Mouse (Mus musculus) liver, adult 10 weeks (tissue): Measurements from ENCODE around the gene Vamp1. TPM values are rescaled to one million over a fixed set of nuclear protein-coding genes. Genes with fewer than 3 reads are reported as not detected.

Experiments used
- polyA plus RNA-seq: library from polyadenylated mRNA; stranded (reverse); fragments of 350-450 nt; fragmentation: Illumina TruSeq; extraction: RNeasy Lipid Tissue Mini Kit (QIAGEN cat#74804); gene quantifications from one replicate; pipeline ENCODE4 v1.2.3, GENCODE M21; 2014; ENCODE audit warnings: low read depth, low replicate concordance

Vamp1 gene
- 2.5 TPM for polyA plus RNA-seq

GRCm38 (mm10) chr6:125215148-125215954 is at the start of gene Vamp1:
Vamp1 (plus strand) TSS chr6:125215551.

GRCm38 (mm10) chr6:125166051-125166751 is 49.1 kb upstream of the Vamp1 start, which contains the start of gene Gapdh:
Gapdh (minus strand) TSS chr6:125166467.

DNA sequence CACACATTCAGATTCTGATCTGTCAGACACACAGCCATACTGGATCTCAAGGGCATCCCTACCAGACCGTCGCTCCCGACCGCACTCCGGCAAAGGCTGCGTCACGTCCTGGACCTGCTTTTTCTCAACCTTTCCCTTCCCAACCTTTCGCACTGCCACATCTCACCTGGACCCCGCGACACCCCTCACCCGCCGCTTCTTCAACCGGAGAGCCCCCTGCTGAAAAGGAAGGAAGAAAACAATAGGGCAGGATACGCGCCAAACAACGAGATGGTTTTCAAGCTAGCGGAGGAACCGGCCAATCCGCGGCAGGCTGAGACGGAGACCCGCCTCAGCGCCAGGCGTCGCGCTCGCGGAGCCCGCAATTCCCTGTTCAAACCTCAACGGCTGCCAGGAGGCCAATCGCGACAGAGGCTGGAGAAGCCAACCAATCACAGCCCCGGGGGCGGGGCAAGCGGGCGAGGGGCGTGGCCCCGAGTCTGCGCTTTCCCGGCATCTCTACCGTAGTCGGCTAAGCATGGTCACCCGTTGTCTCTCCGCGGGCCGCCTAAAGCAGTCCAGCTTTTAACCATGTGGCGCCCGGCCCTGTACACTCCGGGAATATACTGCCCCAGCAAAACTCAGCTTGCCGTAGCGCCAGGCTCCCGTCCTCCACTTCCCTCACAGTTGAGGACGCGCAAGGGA is 23.9 kb upstream of the Vamp1 start, which contains the start of the genes Ncapd2 and Mrpl51:
Gene Ncapd2 (minus strand): TSS at position 370 of the 684 bp plus-strand sequence.
Gene Mrpl51 (plus strand): TSS at position 470 of the 684 bp plus-strand sequence.

GRCm38 (mm10) chr6:125231117-125232044 is 16.0 kb downstream of the Vamp1 start, which contains the start of gene Tapbpl:
Tapbpl (minus strand) TSS chr6:125231860.

DNA sequence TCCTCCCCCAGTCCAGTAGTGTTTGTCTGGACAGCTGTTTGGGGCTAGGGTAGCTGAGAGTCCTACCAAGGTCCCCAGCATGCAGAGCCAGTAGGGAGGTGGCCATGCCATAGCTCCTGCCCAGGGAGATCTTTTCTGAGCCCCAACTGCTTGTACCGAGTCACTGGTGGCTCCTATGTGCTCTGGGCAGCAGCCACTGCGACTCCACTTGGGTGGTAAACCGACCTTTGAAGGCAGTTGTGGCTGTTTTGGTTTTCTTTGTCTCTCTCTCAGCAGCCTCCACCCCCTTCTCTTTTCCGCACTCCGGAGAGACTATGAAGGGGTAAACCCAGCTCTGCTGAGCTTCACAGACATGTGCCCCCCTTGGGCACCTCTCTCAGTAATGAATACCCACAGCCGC is 21.4 kb downstream of the Vamp1 start, which contains the start of gene Cd27:
Gene Cd27 (minus strand): TSS at position 229 of the 400 bp plus-strand sequence.

DNA sequence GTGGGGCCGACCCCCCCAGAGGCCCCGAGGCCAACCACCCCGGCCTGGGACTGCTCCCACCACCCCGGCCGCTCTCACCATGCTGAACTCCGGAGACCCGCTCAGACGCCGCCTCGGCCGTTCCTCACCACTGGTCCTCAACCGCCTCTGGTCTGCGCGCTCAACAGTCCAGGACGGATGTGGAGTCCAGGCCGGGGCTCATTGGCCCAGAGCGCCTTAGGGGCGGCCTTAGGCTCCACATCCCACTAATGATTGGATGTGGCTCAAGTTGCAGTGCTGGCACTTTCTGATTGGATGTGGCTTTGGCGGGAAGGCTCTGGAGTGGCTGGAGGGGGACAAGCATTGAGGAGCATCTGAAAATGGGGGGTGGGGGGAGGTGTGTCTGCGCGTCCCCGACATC is 70.5 kb downstream of the Vamp1 start, which contains the start of gene Tuba3a:
Gene Tuba3a (minus strand): TSS at position 153 of the 400 bp plus-strand sequence.

Other genes with a start within 250 kb of the Vamp1 start
- not detected for gene Pianp, start 218.9 kb upstream of the Vamp1 start, polyA plus RNA-seq
- 11.4 TPM for gene Zfp384, start 206.4 kb upstream of the Vamp1 start, polyA plus RNA-seq
- gene Ing4, start 175.8 kb upstream of the Vamp1 start, polyA plus RNA-seq, result 11.2 TPM
- 0.90 TPM for gene Acrbp, start 165.9 kb upstream of the Vamp1 start, polyA plus RNA-seq
- gene Lpar5, start 147.6 kb upstream of the Vamp1 start, polyA plus RNA-seq, result not detected
- 23.4 TPM for gene Chd4, start 119.6 kb upstream of the Vamp1 start, polyA plus RNA-seq
- gene Nop2, start 83.6 kb upstream of the Vamp1 start, polyA plus RNA-seq, result 1.1 TPM
- 1.5 TPM for gene Iffo1, start 70.3 kb upstream of the Vamp1 start, polyA plus RNA-seq
- gene Gapdh, start 49.1 kb upstream of the Vamp1 start, polyA plus RNA-seq, result 206 TPM
- 0.34 TPM for gene Ncapd2, start 23.9 kb upstream of the Vamp1 start, polyA plus RNA-seq
- 76.4 TPM for gene Mrpl51, start 23.8 kb upstream of the Vamp1 start, polyA plus RNA-seq
- gene Tapbpl, start 16.3 kb downstream of the Vamp1 start, polyA plus RNA-seq, result 4.5 TPM
- gene Cd27, start 21.5 kb downstream of the Vamp1 start, polyA plus RNA-seq, result not detected
- gene Tuba3a, start 70.5 kb downstream of the Vamp1 start, polyA plus RNA-seq, result not detected
- gene Ltbr, start 98.3 kb downstream of the Vamp1 start, polyA plus RNA-seq, result 2.3 TPM
- 4.1 TPM for gene Scnn1a, start 105.1 kb downstream of the Vamp1 start, polyA plus RNA-seq
- gene Tnfrsf1a, start 133.8 kb downstream of the Vamp1 start, polyA plus RNA-seq, result 8.7 TPM
- 0.32 TPM for gene Plekhg6, start 165.2 kb downstream of the Vamp1 start, polyA plus RNA-seq